Mouse (Mus musculus) left cerebral cortex, adult 8-10 months (tissue): ENCODE data around the gene Nfkbie. TPM values are rescaled to one million over a fixed set of nuclear protein-coding genes. Genes with fewer than 3 reads are reported as not detected.

Source experiments
- DNase-seq, 2 experiments: peaks; one replicate each; pipeline ENCODE4 v3.0.0; 2022; ENCODE audit warnings: low spot score in 2 of 2
- total RNA-seq, 4 experiments: library from RNA; stranded (reverse); gene quantifications; 2 replicates each; pipeline ENCODE4 v1.2.4; 2022

The Nfkbie gene
- total RNA-seq, 4 experiments from 2014 or later, result 2.1 to 3.2 (median 2.5) TPM

DNA sequence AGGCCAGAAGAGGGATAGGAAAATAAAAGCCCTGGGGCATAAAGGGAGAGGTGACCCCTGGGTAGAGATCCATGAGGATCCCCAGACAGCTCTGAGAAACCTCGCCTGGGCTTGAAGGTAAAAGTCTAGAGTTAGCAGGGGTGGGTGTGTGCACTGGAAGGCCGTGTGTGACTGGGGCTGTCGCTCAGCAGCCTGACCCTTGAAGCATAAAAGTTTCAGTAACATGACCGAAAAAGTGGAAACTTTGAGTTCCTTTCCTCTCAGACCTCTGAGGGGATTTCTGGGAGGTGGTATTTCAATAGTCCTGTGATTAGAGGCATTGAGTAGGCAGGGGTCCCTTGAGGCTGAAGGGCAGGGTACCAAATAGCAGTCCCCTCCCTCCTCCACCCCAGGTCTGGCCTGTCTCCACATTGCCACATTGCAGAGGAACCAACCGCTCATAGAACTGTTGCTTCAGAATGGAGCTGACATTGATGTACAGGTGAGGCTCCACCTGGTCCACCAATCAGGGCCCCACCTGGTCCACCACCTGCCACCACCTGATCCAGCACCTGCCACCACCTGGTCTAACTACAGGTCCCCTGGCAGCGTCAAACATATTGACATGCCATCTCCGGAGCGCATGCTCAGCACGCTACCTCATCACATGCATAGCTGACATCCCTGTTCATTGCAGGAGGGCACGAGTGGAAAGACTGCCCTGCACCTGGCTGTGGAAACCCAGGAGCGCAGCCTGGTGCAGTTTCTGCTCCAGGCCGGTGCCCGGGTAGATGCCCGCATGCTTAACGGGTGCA is 4.4 kb downstream of the Nfkbie start:
- DNase-seq, result no peak

DNA sequence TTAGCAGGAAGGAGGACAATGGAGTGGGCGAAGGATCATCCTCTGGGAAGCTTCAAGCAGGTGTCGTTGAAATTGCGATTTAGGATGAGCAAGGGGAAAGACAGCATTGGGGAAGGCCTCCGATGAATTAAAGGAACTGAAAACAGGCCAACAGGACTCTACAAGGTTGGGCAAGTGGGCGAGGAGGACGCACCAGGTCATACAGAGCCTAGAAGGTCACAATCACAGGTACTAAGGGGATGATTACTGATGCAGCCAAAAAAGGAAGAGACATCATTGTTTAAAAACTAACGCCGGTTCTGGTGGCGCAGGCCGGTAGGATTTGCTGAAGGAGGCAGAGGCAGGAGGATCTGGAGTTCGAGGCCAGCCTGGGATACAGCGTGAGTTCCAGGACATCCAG is 7.7 kb downstream of the Nfkbie start:
- DNase-seq, result no peak

DNA sequence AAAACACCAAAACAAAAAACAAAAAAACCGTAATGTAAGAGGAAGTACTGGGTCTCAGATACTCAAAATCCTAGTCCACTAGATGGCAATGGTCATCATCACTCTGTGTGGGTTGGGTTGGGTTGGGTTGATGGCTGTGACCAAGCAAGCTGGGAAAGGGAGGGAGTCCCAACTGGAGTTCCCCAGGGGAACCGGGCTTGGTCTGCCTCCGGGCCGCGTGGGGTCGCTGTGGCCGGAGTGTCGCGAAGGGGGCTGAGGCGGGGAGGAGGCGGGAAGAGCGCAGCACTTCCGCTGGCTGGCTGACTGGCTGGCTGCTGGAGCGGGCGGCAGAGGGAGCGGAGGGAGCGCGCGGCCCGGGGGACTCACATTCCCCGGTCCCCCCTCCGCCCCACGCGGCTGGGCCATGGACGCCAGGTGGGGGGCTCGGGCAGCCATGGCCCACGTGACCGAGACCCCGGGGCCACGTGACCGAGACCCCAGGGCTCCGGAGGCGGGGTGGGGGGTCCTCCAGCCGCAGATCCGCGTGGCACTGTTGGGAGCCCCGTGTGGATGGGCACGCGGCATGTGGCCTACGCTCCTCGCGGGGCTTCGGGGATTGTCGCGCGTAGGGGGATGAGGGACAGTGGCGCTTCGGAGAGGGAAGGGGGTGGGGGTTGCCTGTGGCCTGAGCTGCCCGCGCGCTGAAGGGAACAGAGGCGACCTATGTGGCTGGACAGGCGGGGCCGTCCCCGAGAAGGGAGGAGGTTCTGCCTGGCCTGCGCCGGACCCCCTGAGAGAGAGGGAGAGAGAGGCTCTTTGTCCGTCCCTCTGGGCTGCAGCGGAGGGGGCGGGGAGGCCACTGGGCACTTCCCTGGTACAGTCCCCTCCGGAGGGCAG is 8.4 kb downstream of the Nfkbie start, which contains the start of gene Slc35b2:
Gene Slc35b2, plus strand, starts transcription at position 220 of the 876 bp plus-strand sequence.
- peak; percentile 77 to 86 for DNase-seq

DNA sequence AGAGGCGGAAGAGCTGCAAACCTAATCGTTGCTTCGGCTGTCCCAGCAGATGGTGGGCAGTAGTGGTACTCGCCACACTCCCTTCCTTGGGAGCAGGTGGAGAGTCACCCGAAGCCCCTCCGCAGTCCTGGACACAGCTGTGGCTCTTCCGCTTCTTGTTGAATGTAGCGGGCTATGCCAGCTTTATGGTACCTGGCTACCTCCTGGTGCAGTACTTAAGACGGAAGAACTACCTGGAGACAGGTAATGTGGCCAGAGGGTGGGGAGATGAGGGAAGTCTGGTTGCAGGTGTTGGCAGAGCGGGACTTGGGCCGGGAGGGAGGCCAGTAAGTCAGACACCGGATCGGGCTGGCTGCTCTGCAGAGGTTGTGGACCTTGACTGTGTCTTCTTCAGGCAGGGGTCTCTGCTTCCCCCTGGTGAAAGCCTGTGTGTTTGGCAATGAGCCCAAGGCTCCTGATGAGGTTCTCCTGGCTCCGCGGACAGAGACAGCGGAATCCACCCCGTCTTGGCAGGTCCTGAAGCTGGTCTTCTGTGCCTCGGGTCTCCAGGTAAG is 9.1 kb downstream of the Nfkbie start:
- no peak for DNase-seq

DNA sequence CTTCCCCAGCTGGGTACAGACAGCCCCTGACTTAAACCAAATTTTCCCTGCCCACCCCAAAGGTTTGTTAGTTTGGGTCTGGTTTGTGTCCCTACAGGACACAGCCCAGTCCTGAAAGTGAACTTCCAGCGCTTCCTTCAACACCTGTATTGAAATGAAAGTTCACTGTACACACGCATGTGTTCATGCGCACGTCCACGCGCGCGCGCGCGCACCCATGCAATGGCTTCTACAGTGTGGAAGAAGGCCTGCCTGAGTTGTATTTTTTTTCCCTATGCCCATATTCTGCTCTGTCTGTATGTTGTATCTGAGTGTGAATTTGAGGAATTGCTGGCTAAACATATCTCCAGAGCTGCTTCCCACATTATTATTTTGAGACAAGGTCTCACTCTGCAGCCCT is 9.6 kb downstream of the Nfkbie start:
- DNase-seq, result no peak

DNA sequence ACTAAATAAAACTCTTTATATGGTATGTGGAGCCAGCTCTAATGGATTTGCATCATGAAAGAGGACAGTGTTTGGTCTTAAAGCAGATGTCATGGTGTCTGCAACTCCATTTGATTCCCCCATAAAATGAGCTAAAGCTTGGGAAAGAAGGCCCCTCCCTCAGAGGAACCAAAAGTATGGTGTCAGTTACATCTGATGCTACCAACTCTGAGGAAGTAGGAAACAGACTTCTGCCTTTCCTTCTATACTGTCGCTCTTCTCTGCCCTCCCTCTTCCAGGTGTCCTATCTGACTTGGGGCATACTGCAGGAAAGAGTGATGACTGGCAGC is 10.5 kb downstream of the Nfkbie start:
- no peak for DNase-seq

DNA sequence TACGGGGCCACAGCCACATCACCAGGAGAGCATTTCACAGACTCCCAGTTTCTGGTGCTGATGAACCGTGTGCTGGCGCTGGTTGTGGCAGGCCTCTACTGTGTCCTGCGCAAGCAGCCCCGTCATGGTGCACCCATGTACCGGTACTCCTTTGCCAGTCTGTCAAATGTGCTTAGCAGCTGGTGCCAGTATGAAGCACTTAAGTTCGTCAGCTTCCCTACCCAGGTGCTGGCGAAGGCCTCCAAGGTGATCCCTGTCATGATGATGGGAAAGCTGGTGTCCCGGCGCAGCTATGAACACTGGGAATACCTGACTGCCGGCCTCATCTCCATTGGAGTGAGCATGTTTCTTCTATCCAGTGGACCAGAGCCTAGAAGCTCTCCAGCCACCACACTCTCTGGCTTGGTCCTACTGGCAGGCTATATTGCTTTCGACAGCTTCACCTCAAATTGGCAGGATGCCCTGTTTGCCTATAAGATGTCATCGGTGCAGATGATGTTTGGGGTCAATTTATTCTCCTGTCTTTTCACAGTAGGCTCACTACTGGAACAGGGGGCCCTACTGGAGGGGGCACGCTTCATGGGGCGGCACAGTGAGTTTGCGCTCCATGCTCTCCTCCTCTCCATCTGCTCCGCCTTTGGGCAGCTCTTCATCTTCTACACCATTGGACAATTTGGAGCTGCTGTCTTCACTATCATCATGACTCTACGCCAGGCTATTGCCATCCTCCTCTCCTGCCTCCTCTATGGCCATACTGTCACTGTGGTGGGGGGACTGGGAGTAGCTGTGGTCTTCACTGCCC is 11.1 kb downstream of the Nfkbie start:
- no peak for DNase-seq

DNA sequence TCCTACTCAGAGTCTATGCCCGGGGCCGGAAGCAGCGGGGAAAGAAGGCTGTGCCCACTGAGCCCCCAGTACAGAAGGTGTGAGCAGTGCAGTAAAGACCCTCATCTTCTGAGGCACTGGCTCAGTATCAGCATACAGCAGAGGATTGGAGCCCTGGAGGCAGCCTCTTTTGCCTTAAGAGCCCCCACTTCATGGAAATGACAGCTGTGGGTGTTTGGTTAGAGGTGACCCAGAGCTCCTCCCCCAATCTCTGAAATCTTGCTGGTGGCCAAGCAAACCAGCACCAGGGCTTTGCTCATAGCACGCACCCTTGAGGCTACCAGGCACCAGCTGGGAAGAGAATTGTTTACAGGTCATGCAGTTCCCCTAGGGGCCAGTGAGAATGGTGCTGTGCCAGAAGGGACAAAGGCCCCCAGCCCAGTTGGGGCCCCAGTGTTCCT is 11.7 kb downstream of the Nfkbie start:
- DNase-seq, result no peak

DNA sequence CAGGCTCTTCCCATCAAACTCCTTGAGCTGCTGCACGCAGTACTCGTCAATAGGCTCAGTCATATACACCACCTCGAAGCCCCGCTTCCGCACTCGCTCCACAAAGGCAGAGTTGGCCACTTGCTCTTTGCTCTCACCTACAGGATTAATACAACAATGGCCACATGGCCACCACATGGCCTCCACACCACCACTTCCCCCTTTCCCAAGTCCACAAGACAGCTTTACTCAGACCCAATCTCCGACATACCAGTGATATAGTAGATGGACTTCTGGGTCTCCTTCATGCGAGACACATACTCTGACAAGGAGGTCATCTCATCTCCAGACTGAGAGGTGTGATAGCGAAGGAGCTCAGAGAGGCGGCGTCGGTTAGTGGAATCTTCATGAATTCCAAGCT is 13.5 kb downstream of the Nfkbie start:
- no peak for DNase-seq

DNA sequence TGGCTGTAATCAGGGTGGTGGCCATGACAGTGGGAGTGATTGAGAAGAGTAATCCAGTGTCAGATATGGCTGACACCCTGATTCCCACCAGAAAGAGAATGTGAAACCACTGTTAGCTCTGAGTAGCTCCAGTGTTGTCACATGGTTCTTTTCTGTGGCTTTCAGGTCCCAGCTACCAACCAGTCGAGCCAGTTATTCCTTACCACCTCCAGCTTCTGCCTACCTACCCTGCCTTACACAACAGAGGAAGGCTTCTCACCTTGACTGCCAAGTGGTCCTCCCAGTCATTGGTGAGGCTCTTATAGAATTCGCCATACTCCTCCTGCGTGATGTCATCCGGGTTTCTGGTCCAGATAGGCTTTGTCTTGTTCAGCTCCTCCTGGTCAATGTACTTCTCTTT is 14.5 kb downstream of the Nfkbie start:
- DNase-seq, result no peak

DNA sequence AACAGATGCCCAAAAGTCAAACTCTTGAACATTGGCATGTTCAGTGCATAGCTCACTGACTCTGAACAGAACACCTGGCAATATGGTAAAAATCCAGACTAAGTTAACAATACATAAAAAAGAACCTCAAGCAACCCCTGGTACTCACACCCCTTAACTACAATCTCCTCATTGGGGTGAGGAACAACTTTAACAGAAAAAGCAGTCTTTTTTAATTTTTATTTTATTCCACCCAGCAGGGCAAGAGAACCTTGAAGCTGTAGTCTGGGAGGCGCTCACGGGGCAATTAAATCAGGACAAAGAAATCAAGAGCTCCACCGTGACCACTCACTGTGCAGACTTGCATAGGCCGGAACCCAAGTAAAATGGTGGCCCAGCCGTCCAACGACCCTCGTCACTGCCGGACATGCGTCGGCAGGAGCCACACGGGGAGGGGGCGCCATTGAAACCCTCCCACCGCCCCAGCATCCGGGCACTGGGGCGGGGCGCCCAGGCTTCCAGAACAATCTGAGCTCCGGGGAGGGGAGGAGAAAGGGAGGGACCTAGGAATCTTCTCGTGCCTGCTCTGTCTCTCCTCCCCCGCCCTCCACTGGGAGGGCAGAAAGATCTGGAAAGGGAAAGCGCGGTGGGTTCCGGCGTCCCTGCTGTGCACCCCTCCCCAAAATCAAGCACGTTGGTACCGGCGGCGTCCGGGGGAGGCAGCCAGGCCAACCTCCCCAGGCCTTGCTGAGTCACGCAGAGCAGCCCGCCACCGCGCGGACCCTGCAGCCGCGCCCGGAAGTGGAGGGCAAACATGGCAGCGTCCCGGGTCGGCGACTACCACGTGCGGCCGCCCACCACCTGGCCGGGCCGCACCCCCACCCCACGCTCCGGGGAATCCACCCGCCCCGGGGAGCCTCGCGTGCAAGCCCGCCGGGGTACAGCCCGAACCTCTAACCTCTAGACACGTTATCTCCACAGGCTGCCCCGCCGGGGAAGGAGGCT is 16.9 kb downstream of the Nfkbie start:
- DNase-seq, result peak in 1 of 2 experiments; percentile 74

DNA sequence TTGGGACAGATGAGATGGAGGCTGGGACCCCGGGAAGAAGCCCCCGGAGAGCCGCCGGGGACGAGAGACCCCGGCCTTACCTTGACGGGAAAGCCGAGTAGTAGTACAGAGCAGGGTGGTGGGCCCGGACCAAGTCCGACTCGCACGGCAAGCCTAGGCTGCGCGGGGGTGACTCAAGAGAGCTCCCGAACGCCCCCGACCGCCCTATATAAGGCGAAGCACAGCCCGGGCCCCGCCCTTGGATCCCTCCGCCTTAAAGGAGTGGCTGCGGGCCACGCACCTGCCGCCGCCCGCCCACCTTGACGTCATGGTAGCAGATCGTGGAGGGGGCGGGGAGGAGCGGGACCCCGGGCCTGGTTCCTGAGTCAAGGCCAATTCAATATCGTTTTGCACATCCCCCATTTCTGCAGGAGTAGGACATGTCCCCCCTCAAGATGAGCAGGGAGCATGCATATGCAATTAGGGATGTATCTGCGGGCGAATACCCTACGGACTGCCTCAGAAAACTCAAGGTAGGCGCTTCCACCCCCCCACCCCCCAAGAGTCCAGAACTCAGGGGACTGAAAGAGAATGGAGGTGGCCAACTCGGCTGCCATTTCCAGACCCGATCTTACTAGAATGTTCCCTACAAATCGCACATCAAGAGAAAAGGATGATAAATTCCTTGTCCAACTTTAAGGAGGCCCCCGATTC is 17.7 kb downstream of the Nfkbie start, which contains the start of gene Hsp90ab1:
Gene Hsp90ab1, minus strand, starts transcription at position 185 of the 693 bp plus-strand sequence.
- DNase-seq, result peak; percentile 98 to 99

DNA sequence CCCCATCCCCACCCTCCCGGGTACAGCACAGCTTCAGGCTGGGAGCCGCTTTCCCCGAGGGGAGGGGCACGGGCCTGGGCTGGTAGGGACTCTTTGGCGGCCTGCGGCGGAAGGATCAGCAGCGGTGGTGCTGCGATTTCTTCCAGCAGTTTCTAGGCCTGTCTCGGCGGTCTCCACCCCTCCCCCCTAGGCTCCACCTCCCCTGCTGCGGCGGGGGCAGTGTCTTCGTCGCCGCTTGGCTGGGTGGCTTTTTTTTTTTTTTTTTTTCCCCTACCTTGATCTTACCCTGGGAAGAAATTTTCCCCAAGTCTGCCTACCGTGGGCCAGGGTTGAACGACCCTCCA is 18.2 kb downstream of the Nfkbie start:
- DNase-seq, result peak; percentile 96 to 99

DNA sequence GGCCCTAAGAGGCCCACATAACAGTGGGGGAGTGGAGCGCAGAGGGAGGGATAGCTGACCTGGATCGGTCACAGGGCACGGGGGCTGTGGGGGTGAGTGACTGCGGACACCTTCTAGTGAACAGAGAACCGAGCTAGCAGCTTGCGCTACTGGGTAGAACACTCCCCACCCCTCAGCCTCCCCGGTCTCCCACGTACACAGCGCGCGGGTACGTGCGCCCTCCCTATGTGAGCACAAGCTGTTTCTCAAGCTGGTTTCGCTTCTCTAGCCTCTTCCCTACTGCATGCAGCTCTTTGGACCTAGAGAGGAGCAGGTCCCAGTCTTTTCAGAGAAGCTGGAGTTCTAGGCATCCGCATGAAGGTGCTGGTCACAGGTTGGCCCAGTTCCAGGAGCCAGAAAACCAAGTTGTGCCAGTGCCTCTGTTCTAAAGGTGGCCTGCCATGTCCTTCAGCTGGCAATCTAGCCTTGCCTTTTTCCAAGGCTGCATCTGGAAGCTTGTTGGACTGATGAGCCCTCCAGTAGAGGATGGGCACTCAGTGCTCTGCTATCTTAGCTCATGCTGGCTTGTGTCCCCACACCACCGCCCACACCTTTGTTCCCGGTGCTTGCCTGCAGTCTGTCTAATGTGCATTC is 18.7 kb downstream of the Nfkbie start:
- DNase-seq, result peak; percentile 79 to 90

DNA sequence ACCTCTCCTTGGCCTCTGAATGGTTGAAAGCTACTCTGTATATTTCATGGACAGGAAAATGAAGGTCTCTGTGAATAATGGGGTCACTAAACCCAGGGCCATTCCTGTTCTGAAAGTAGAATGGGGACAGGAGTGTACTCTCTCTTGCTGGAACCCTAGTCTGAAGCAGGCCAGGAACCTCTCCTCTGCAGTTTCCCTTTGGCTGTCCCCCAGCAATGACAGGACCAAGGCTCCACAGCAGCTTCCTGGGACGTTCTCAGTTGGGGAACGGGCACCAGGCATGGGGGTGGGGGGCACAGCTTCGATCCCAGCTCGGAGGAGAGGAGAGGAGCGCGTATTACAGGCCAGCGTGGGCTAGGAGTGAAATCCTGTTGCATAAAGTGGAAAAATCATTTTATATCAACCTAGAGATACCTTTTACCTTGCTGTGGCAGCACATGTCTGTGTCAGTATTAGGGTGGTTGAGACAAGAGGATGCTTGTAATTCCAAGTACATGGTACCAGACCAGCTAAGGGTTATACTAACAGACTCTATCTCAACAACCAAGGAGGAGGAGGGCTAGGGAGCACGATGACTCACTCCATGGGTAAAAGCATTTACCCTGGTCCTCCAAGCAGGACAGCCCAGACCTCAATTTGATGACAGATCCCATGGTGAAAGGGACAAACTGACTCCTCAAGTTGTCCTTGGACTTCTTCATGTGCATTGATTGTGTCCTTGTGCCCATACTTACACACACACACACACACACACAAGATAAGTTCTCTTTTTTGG is 19.8 kb downstream of the Nfkbie start:
- no peak for DNase-seq

DNA sequence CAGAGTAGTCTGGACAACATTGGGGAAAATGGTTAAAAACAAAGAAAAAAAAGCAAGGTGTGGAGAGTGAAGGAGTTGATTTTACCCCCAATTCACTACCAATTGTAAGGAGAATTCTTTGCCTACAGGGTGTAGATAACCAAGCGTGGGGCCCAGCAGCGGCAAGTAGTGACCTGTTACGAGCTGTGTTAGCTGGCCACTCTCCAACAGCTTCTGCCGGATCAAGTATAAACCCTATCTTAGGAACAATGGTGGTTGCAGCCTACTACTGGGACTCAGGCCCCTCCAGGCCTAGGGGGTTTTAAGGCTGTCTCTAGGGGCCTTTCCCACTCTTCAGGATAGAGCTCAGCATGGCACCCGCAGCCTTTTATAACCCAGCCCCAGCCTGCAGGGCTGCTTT is 22.7 kb downstream of the Nfkbie start:
- no peak for DNase-seq

DNA sequence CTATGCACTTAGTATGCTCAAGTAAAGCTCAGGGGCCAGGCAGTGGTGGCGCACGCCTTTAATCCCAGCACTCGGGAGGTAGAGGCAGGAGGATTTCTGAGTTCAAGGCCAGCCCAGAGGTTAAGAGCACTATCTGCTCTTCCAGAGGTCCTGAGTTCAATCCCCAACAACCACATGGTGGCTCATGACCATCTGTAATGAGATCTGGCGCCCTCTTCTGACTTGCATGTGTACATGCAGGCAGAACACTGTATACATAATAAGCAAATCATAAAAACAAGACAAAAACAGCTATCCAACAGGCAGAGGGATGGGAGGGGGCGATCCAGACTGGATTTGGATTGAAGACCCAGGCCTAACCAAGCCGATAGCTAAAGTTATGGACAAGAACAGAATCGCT is 23.3 kb downstream of the Nfkbie start:
- no peak for DNase-seq

DNA sequence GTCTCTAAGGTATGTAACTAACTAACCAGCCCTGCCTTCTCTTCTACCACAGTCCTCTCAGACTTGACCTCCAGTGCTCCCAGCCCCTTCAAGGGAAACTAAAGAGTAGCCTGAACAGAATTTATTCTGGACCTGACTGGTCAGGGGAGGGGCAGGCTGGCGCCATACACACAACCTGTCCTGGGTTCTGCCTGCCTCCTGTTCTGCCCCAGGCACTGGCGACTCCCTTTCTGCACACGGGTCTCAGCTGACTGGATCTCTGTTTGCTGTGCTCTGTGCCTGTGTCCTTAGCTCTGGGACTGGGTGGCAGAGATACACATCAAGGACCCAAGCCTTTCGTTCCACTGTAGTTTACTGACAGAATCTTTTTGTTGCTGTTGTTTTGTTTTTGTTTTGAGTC is 24.1 kb downstream of the Nfkbie start:
- DNase-seq, result no peak
